Mouse (Mus musculus): ENCODE results near the gene Flnc. TPM values are rescaled to one million over a fixed set of nuclear protein-coding genes. Genes with fewer than 3 reads are reported as not detected.
A peak's percentile ranks its signal among the peaks of the same experiment; 100 is the strongest.
"Not testable (repeated sequence)": the region's sequence is repeated elsewhere in the genome, so short reads cannot be mapped to it uniquely, and the experiment has no call there.

The Flnc gene
- 2.8 and 4.1 TPM in 2 replicates for polyA plus RNA-seq (2016; fragmentation: Nextera tagmentation; extraction: Ambion mirVana)

GRCm38 (mm10) chr6:29433038-29433803 lies at the start of gene Flnc:
Flnc (plus strand) TSS chr6:29433256.
- peaks cover 61% of the 10 kb centered on the region for H3K27me3 ChIP-seq (ENCODE audit: low read depth, poor library complexity, severe bottlenecking)
- no peaks in the 10 kb centered on the region for H3K36me3 ChIP-seq
- peak within 1 kb of the TSS; percentile 76 for H3K27ac ChIP-seq (replicated peaks)
- peak; percentile 61 for DNase-seq (ENCODE audit: low spot score)
- under 1% methylated on average over 76 of the region's 77 CpGs for WGBS
- H3K9me3 ChIP-seq (replicated peaks), result no peaks in the 10 kb centered on the region
- peak within 1 kb of the TSS; percentile 58 for H3K4me3 ChIP-seq
- H3K4me1 ChIP-seq, result peaks cover 50% of the 10 kb centered on the region

- H3K4me3 ChIP-seq, result peak within 1 kb of the TSS; percentile 38
- no peaks in the 10 kb centered on the region for H3K36me3 ChIP-seq
- H3K27me3 ChIP-seq (ENCODE audit: low read depth, poor library complexity, severe bottlenecking), result peaks cover 33% of the 10 kb centered on the region
- H3K27ac ChIP-seq (replicated peaks), result no peak within 1 kb of the TSS
- no peaks in the 10 kb centered on the region for H3K9me3 ChIP-seq (replicated peaks)
- peak; percentile 39 for DNase-seq (ENCODE audit: low spot score)
- WGBS, result 2% methylated on average over 12 of the region's 12 CpGs
- H3K4me1 ChIP-seq, result peaks cover 14% of the 10 kb centered on the region
Measured at GRCm38 (mm10) chr6:29388052-29388518, 45.0 kb upstream of the Flnc start, which contains the start of gene Opn1sw. Opn1sw (minus strand) TSS chr6:29388468.

DNA sequence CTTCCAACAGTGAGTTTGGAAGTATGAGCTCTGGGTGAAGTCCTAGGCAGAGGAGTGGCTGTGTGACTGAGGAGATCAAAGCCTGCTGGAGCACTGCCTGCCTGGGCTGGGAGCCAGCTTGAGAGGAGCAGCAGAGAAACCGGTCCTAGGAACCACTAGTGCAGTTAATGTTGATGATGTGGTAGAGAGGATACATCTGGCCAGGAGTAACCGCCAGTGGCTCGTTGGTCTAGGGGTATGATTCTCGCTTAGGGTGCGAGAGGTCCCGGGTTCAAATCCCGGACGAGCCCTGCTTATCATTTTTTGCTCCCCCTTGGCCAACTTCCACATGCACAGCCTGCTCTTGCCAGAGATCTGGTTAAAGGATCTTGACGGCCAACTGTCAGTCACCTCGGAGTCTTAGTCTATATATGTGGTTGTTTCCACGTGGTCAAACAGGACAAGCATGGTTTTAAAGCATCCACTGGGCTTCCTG lies 44.4 kb upstream of the Flnc start:
- H3K36me3 ChIP-seq, result no peaks in the 10 kb centered on the region
- DNase-seq (ENCODE audit: low spot score), result peak; percentile 46
- 13% methylated on average over 11 of the region's 11 CpGs for WGBS
- no peaks in the 10 kb centered on the region for H3K9me3 ChIP-seq (replicated peaks)
- H3K4me3 ChIP-seq, result peak overlapping the region; percentile 38; the same call in 1 of the 2 replicates
- peaks cover 14% of the 10 kb centered on the region for H3K4me1 ChIP-seq
- H3K27me3 ChIP-seq (ENCODE audit: low read depth, poor library complexity, severe bottlenecking), result peaks cover 34% of the 10 kb centered on the region
- H3K27ac ChIP-seq (replicated peaks), result no peak overlapping the region

GRCm38 (mm10) chr6:29389425-29389824 lies 43.6 kb upstream of the Flnc start:
- H3K36me3 ChIP-seq, result no peaks in the 10 kb centered on the region
- H3K4me3 ChIP-seq, result no peak overlapping the region
- no peak overlapping the region for H3K27ac ChIP-seq (replicated peaks)
- H3K27me3 ChIP-seq (ENCODE audit: low read depth, poor library complexity, severe bottlenecking), result peaks cover 42% of the 10 kb centered on the region
- H3K4me1 ChIP-seq, result peaks cover 14% of the 10 kb centered on the region
- WGBS, result 61% methylated on average over 9 of the region's 9 CpGs
- no peak for DNase-seq (ENCODE audit: low spot score)
- no peaks in the 10 kb centered on the region for H3K9me3 ChIP-seq (replicated peaks)

DNA sequence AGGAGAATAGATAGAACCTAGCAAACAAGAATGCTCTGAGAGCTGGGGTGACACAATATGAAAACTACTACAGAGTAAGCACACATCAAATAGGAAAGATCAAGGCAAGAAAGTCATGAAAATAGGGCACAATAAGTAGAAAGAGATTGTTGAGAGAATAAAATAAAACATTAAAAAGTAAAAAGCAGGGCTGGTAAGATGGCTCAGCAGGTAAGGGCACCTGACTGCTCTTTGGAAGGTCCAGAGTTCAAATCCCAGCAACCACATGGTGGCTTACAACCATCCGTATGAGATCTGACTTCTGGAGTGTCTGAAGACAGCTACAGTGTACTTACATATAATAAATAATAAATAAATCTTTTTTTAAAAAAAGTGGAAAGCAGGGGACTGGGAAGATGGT lies 42.6 kb upstream of the Flnc start:
- not testable (repeated sequence) for H3K27ac ChIP-seq (replicated peaks); H3K36me3 ChIP-seq; H3K4me3 ChIP-seq; H3K9me3 ChIP-seq (replicated peaks); DNase-seq (ENCODE audit: low spot score)
- Histone ChIP-seq H3K4me1 (peaks cover 15% of the 10 kb centered on the region), H3K27me3 (ENCODE audit: low read depth, poor library complexity, severe bottlenecking) (peaks cover 53% of the 10 kb centered on the region)
- WGBS, result 84% methylated on average over 1 of the region's 1 CpGs

DNA sequence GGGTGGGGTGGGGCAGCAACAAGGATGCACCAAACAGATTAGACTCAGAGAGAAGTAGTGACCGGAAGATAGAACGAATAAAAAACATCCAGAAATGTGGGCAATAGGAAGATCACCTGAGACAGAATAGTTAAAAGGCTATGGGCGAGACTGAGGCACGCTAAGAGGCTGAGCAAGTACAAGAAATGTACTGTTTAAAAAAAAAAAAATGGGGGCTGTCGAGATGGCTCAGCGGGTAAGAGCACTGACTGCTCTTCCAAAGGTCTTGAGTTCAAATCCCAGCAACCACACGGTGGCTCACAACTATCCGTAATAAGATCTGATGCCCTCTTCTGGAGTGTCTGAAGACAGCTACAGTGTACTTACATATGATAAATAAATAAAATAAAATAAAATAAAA lies 41.8 kb upstream of the Flnc start:
- not testable (repeated sequence) for H3K27ac ChIP-seq (replicated peaks); H3K36me3 ChIP-seq; H3K9me3 ChIP-seq (replicated peaks); H3K4me3 ChIP-seq; DNase-seq (ENCODE audit: low spot score)
- peaks cover 57% of the 10 kb centered on the region for H3K27me3 ChIP-seq (ENCODE audit: low read depth, poor library complexity, severe bottlenecking)
- peaks cover 22% of the 10 kb centered on the region for H3K4me1 ChIP-seq
- 74% methylated on average over 8 of the region's 8 CpGs for WGBS

GRCm38 (mm10) chr6:29391802-29392201 lies 41.3 kb upstream of the Flnc start:
- H3K27ac ChIP-seq (replicated peaks), result no peak overlapping the region
- no peak overlapping the region for H3K4me3 ChIP-seq
- WGBS, result 76% methylated on average over 4 of the region's 4 CpGs
- DNase-seq (ENCODE audit: low spot score), result no peak
- H3K27me3 ChIP-seq (ENCODE audit: low read depth, poor library complexity, severe bottlenecking), result peaks cover 53% of the 10 kb centered on the region
- H3K36me3 ChIP-seq, result no peaks in the 10 kb centered on the region
- H3K4me1 ChIP-seq, result peaks cover 28% of the 10 kb centered on the region
- H3K9me3 ChIP-seq (replicated peaks), result no peaks in the 10 kb centered on the region

DNA sequence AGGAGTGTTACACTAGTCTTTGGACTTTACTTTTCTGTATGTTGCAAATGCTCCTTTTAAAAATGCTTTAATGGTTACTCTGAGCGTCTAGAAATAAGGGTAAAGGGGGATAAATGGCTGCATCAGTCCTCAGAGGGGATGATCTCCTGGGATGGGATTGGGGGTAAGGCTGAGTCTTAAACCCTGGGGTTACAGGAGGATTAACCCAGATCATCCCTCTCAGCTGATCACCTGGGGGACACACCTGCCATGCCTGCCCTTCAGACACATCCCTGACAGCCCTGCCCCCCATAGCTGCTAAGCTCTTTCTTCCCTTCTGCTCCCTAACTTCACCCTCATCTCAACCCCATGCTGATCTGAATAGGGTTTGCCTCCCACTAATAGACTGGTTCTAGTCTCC lies 38.8 kb upstream of the Flnc start:
- Histone ChIP-seq H3K27me3 (ENCODE audit: low read depth, poor library complexity, severe bottlenecking) (peaks cover 56% of the 10 kb centered on the region), H3K4me3 (no peak overlapping the region), H3K27ac (replicated peaks) (no peak overlapping the region), H3K36me3 (peaks cover 4% of the 10 kb centered on the region; the same call in 1 of the 2 replicates), H3K4me1 (peaks cover 27% of the 10 kb centered on the region), H3K9me3 (replicated peaks) (no peaks in the 10 kb centered on the region)
- no peak for DNase-seq (ENCODE audit: low spot score)
- 45% methylated on average over 1 of the region's 1 CpGs for WGBS

DNA sequence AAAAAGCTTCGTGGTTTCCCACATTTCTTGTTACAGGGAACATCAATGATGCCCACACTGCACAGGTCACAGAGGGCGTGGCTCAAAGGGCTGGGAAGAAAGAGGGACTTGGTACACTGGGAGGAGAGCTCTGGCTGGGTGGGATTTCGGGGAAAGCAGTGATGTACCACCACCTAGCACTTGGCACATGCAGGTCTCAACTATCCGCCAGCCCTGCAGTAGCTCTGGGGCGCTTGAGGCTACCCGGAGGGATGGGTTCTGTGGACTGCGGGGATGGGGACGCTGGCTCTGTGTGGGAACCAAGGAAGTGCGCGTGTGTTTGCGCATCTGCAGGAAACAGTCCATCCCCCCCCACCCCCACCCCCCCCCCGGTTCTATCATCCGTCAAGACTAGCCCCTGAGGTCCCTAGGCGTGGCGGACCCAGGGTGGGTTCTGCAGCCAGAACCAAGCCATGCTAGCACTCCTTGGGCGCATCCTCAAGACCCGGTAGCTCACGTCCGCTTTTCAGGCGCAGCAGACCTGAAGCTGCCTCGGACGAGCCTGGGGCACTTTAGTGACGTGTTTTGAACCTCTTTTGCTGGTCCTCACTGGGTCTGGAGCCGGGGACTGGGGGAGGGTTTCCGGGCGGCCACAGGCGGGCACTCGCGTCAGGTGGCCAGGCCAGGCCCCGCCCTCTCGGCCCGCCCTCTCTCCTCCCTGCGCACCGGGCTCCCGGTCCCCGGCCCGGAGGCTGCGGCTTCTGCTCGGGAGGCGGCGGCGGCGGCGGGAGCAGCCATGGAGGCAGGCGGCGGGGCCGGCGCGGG lies 36.9 kb upstream of the Flnc start, which contains the start of gene Ccdc136:
Gene Ccdc136, plus strand, starts transcription at position 400 of the 804 bp plus-strand sequence.
- Histone ChIP-seq H3K4me1 (peaks cover 27% of the 10 kb centered on the region), H3K4me3 (peak within 1 kb of the TSS; percentile 83), H3K27me3 (ENCODE audit: low read depth, poor library complexity, severe bottlenecking) (peaks cover 51% of the 10 kb centered on the region), H3K27ac (replicated peaks) (peak within 1 kb of the TSS; percentile 83), H3K9me3 (replicated peaks) (no peaks in the 10 kb centered on the region), H3K36me3 (peaks cover 6% of the 10 kb centered on the region; the same call in 1 of the 2 replicates)
- under 1% methylated on average over 48 of the region's 49 CpGs for WGBS
- peak; percentile 79 for DNase-seq (ENCODE audit: low spot score)

- Histone ChIP-seq H3K4me1 (peaks cover 27% of the 10 kb centered on the region), H3K27ac (replicated peaks) (peak overlapping the region; percentile 83), H3K9me3 (replicated peaks) (no peaks in the 10 kb centered on the region), H3K4me3 (peak overlapping the region; percentile 83), H3K27me3 (ENCODE audit: low read depth, poor library complexity, severe bottlenecking) (peaks cover 51% of the 10 kb centered on the region), H3K36me3 (peaks cover 6% of the 10 kb centered on the region; the same call in 1 of the 2 replicates)
- DNase-seq (ENCODE audit: low spot score), result no peak
- WGBS, result under 1% methylated on average over 24 of the region's 24 CpGs
Measured at GRCm38 (mm10) chr6:29396714-29397540, 36.1 kb upstream of the Flnc start.

GRCm38 (mm10) chr6:29397575-29397974 lies 35.5 kb upstream of the Flnc start:
- WGBS, result 9% methylated on average over 6 of the region's 6 CpGs
- H3K27me3 ChIP-seq (ENCODE audit: low read depth, poor library complexity, severe bottlenecking), result peaks cover 51% of the 10 kb centered on the region
- peaks cover 28% of the 10 kb centered on the region for H3K4me1 ChIP-seq
- DNase-seq (ENCODE audit: low spot score), result peak; percentile 25
- H3K4me3 ChIP-seq, result peak overlapping the region; percentile 83
- H3K27ac ChIP-seq (replicated peaks), result peak overlapping the region; percentile 83; the same call in 1 of the 2 replicates
- H3K36me3 ChIP-seq, result peaks cover 6% of the 10 kb centered on the region; the same call in 1 of the 2 replicates
- no peaks in the 10 kb centered on the region for H3K9me3 ChIP-seq (replicated peaks)

GRCm38 (mm10) chr6:29399851-29400250 lies 33.2 kb upstream of the Flnc start:
- no peak overlapping the region for H3K4me3 ChIP-seq
- 76% methylated on average over 4 of the region's 4 CpGs for WGBS
- peaks cover 44% of the 10 kb centered on the region for H3K27me3 ChIP-seq (ENCODE audit: low read depth, poor library complexity, severe bottlenecking)
- peaks cover 6% of the 10 kb centered on the region; the same call in 1 of the 2 replicates for H3K36me3 ChIP-seq
- H3K27ac ChIP-seq (replicated peaks), result no peak overlapping the region
- no peak for DNase-seq (ENCODE audit: low spot score)
- H3K9me3 ChIP-seq (replicated peaks), result no peaks in the 10 kb centered on the region
- H3K4me1 ChIP-seq, result peaks cover 33% of the 10 kb centered on the region

Data from midbrain, embryonic 10.5 days (tissue).